Mouse (Mus musculus): Measurements from ENCODE around the gene Dmd. TPM values are rescaled to one million over a fixed set of nuclear protein-coding genes. Genes with fewer than 3 reads are reported as not detected.

Dmd gene
- polyA plus RNA-seq, 1 experiment from 2014 or later, result 36.4 TPM

DNA sequence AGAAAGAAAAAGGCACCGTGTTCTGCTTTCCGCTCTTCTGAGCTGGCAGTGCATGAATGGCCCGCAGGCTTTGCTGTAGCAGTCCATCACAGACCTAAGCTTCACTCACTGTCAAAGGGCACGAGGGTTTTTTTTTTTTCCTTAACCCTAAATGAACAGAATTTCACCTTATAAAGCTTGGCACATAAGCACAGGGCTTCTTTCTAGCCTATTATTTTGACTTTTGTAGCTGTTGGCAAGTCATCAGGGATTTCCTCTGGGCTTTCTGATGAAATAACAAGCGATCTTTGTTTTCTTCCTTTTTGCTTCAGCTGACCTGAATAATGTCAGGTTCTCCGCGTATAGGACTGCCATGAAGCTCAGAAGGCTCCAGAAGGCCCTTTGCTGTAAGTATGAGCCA is 2140.8 kb downstream of the Dmd start:
- Histone ChIP-seq H3K9ac (replicated peaks; ENCODE audit: low read depth, low read length) (no peak overlapping the region), H3K4me1 (ENCODE audit: control insufficient read depth, insufficient read depth, low read length) (no peaks in the 10 kb centered on the region), H3K27me3 (ENCODE audit: control insufficient read depth, insufficient read depth, low read length) (no peaks in the 10 kb centered on the region), H3K4me2 (replicated peaks; ENCODE audit: low read depth, low read length) (no peak overlapping the region), H3K27ac (ENCODE audit: low read length) (no peak overlapping the region), H3K4me3 (ENCODE audit: low read depth, low read length) (no peak overlapping the region), H3K9me3 (ENCODE audit: control insufficient read depth, low read depth, low read length) (no peaks in the 10 kb centered on the region), H3K36me3 (ENCODE audit: control insufficient read depth, insufficient read depth, low read length) (no peaks in the 10 kb centered on the region)
- no peak for ATAC-seq (ENCODE audit: insufficient number of reproducible peaks, insufficient read depth, low FRiP score, low read depth)
- WGBS, result 75% methylated on average over 7 of the region's 7 CpGs

DNA sequence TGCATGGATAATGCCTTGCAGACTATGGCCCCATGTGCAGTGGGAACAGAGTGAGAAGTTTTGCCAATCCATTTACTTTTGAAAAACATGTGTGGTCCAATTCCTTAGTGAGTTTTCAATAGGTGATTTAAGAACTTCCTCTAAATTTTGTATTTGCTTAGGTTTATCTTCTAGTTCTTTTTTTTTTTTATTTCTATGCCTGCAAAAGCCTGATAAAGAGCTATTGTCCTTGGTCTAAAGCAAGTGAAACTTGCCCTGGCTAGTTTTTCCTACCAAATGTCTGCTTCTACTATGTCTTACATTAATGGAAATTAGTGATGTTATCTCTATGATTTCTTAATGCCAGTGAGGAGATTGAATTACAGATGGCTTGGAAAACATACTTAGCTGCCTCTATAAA is 2144.7 kb downstream of the Dmd start:
- ATAC-seq (ENCODE audit: insufficient number of reproducible peaks, insufficient read depth, low FRiP score, low read depth), result no peak
- Histone ChIP-seq H3K4me3 (ENCODE audit: low read depth, low read length) (no peak overlapping the region), H3K9me3 (ENCODE audit: control insufficient read depth, low read depth, low read length) (no peaks in the 10 kb centered on the region), H3K4me1 (ENCODE audit: control insufficient read depth, insufficient read depth, low read length) (no peaks in the 10 kb centered on the region), H3K36me3 (ENCODE audit: control insufficient read depth, insufficient read depth, low read length) (no peaks in the 10 kb centered on the region), H3K9ac (replicated peaks; ENCODE audit: low read depth, low read length) (no peak overlapping the region), H3K27ac (ENCODE audit: low read length) (no peak overlapping the region), H3K4me2 (replicated peaks; ENCODE audit: low read depth, low read length) (no peak overlapping the region), H3K27me3 (ENCODE audit: control insufficient read depth, insufficient read depth, low read length) (no peaks in the 10 kb centered on the region)

DNA sequence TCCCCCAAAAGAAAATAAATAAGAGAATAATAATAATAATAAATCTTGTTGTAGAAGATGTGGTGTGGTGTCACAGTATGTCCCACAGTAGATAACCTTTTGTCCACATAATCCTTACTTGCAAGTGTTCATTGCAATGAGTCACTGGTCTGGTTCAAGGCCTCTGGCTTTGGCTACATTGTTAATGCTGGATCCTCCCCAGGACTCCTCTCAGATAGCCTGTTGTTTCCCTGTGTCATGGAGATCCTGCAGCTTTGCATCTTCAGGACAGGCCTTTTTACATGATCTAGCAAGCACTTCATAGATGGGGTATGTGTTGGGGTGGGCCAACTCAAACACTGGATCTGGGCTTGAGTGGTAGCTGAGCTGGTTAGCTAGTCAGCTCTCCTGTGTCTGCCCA is 2150.0 kb downstream of the Dmd start:
- no peaks in the 10 kb centered on the region for H3K36me3 ChIP-seq (ENCODE audit: control insufficient read depth, insufficient read depth, low read length)
- H3K4me3 ChIP-seq (ENCODE audit: low read depth, low read length), result no peak overlapping the region
- H3K9me3 ChIP-seq (ENCODE audit: control insufficient read depth, low read depth, low read length), result no peaks in the 10 kb centered on the region
- ATAC-seq (ENCODE audit: insufficient number of reproducible peaks, insufficient read depth, low FRiP score, low read depth), result no peak
- no peak overlapping the region for H3K4me2 ChIP-seq (replicated peaks; ENCODE audit: low read depth, low read length)
- H3K27me3 ChIP-seq (ENCODE audit: control insufficient read depth, insufficient read depth, low read length), result no peaks in the 10 kb centered on the region
- no peak overlapping the region for H3K27ac ChIP-seq (ENCODE audit: low read length)
- no peak overlapping the region for H3K9ac ChIP-seq (replicated peaks; ENCODE audit: low read depth, low read length)
- H3K4me1 ChIP-seq (ENCODE audit: control insufficient read depth, insufficient read depth, low read length), result no peaks in the 10 kb centered on the region

DNA sequence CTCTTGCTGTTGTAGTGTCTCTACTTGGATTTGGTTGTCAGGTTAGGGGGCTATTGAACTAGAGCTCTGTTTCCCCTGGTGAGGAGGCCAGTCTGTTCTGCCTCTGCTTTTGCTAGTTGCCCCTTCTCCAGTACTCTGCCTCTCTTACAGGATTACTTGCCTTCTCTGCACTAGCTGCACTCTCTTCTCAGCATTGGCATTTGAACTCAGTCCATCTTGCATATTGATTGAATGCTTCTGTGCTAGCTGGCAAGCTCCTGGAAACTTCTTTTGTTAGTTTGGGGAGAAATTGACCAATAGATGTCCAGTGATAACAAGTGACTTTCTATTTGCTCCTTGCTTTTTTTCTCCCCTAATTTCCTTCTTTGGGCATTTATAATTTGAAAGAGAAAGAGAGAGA is 2163.7 kb downstream of the Dmd start:
- Histone ChIP-seq H3K27ac (ENCODE audit: low read length) (no peak overlapping the region), H3K4me3 (ENCODE audit: low read depth, low read length) (no peak overlapping the region), H3K36me3 (ENCODE audit: control insufficient read depth, insufficient read depth, low read length) (no peaks in the 10 kb centered on the region), H3K4me2 (replicated peaks; ENCODE audit: low read depth, low read length) (no peak overlapping the region), H3K9me3 (ENCODE audit: control insufficient read depth, low read depth, low read length) (no peaks in the 10 kb centered on the region), H3K27me3 (ENCODE audit: control insufficient read depth, insufficient read depth, low read length) (no peaks in the 10 kb centered on the region), H3K9ac (replicated peaks; ENCODE audit: low read depth, low read length) (no peak overlapping the region), H3K4me1 (ENCODE audit: control insufficient read depth, insufficient read depth, low read length) (no peaks in the 10 kb centered on the region)
- no peak for ATAC-seq (ENCODE audit: insufficient number of reproducible peaks, insufficient read depth, low FRiP score, low read depth)

GRCm38 (mm10) chrX:85132706-85133105 is 2184.0 kb downstream of the Dmd start:
- Histone ChIP-seq H3K9ac (replicated peaks; ENCODE audit: low read depth, low read length) (no peak overlapping the region), H3K36me3 (ENCODE audit: control insufficient read depth, insufficient read depth, low read length) (no peaks in the 10 kb centered on the region), H3K4me3 (ENCODE audit: low read depth, low read length) (no peak overlapping the region), H3K27ac (ENCODE audit: low read length) (no peak overlapping the region), H3K4me2 (replicated peaks; ENCODE audit: low read depth, low read length) (no peak overlapping the region), H3K27me3 (ENCODE audit: control insufficient read depth, insufficient read depth, low read length) (no peaks in the 10 kb centered on the region), H3K4me1 (ENCODE audit: control insufficient read depth, insufficient read depth, low read length) (no peaks in the 10 kb centered on the region), H3K9me3 (ENCODE audit: control insufficient read depth, low read depth, low read length) (no peaks in the 10 kb centered on the region)
- no peak for ATAC-seq (ENCODE audit: insufficient number of reproducible peaks, insufficient read depth, low FRiP score, low read depth)
- 67% methylated on average over 3 of the region's 3 CpGs for WGBS

- 81% methylated on average over 5 of the region's 5 CpGs for WGBS
- ATAC-seq (ENCODE audit: insufficient number of reproducible peaks, insufficient read depth, low FRiP score, low read depth), result no peak
- Histone ChIP-seq H3K36me3 (ENCODE audit: control insufficient read depth, insufficient read depth, low read length) (no peaks in the 10 kb centered on the region), H3K9ac (replicated peaks; ENCODE audit: low read depth, low read length) (no peak overlapping the region), H3K4me1 (ENCODE audit: control insufficient read depth, insufficient read depth, low read length) (no peaks in the 10 kb centered on the region), H3K27ac (ENCODE audit: low read length) (no peak overlapping the region), H3K9me3 (ENCODE audit: control insufficient read depth, low read depth, low read length) (no peaks in the 10 kb centered on the region), H3K4me2 (replicated peaks; ENCODE audit: low read depth, low read length) (no peak overlapping the region), H3K27me3 (ENCODE audit: control insufficient read depth, insufficient read depth, low read length) (no peaks in the 10 kb centered on the region), H3K4me3 (ENCODE audit: low read depth, low read length) (no peak overlapping the region)
Observed at GRCm38 (mm10) chrX:85137293-85137692, 2188.6 kb downstream of the Dmd start.

DNA sequence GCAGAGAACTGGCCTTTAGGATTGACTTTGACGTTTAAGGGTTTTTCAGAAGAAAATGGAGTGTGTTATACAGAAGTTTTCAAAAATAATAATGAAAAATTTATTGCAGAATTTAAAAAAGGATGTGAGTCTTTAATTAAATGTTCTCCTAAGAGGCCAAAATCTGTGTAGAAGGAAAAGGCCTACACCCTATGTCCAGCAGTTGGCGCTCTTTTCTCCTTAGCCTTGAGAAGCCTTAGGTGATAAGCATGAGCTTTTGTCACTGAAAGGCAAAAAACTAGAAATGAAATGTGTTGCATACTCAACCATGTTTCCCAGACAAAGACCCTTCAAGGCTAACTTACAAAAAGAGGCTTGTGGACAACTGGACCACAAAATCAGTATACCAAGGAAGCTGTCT is 2222.6 kb downstream of the Dmd start:
- no peaks in the 10 kb centered on the region for H3K9me3 ChIP-seq (ENCODE audit: control insufficient read depth, low read depth, low read length)
- no peak overlapping the region for H3K9ac ChIP-seq (replicated peaks; ENCODE audit: low read depth, low read length)
- no peak overlapping the region for H3K4me3 ChIP-seq (ENCODE audit: low read depth, low read length)
- WGBS, result 52% methylated on average over 2 of the region's 2 CpGs
- H3K4me2 ChIP-seq (replicated peaks; ENCODE audit: low read depth, low read length), result no peak overlapping the region
- no peaks in the 10 kb centered on the region for H3K36me3 ChIP-seq (ENCODE audit: control insufficient read depth, insufficient read depth, low read length)
- no peaks in the 10 kb centered on the region for H3K4me1 ChIP-seq (ENCODE audit: control insufficient read depth, insufficient read depth, low read length)
- ATAC-seq (ENCODE audit: insufficient number of reproducible peaks, insufficient read depth, low FRiP score, low read depth), result no peak
- H3K27ac ChIP-seq (ENCODE audit: low read length), result no peak overlapping the region
- no peaks in the 10 kb centered on the region for H3K27me3 ChIP-seq (ENCODE audit: control insufficient read depth, insufficient read depth, low read length)

GRCm38 (mm10) chrX:85187565-85187964 is 2238.9 kb downstream of the Dmd start:
- no peak overlapping the region for H3K4me3 ChIP-seq (ENCODE audit: low read depth, low read length)
- H3K9ac ChIP-seq (replicated peaks; ENCODE audit: low read depth, low read length), result no peak overlapping the region
- no peak overlapping the region for H3K4me2 ChIP-seq (replicated peaks; ENCODE audit: low read depth, low read length)
- H3K4me1 ChIP-seq (ENCODE audit: control insufficient read depth, insufficient read depth, low read length), result no peaks in the 10 kb centered on the region
- ATAC-seq (ENCODE audit: insufficient number of reproducible peaks, insufficient read depth, low FRiP score, low read depth), result no peak
- no peaks in the 10 kb centered on the region for H3K36me3 ChIP-seq (ENCODE audit: control insufficient read depth, insufficient read depth, low read length)
- WGBS, result 42% methylated on average over 2 of the region's 2 CpGs
- no peaks in the 10 kb centered on the region for H3K27me3 ChIP-seq (ENCODE audit: control insufficient read depth, insufficient read depth, low read length)
- H3K9me3 ChIP-seq (ENCODE audit: control insufficient read depth, low read depth, low read length), result no peaks in the 10 kb centered on the region
- no peak overlapping the region for H3K27ac ChIP-seq (ENCODE audit: low read length)

- no peak overlapping the region for H3K9ac ChIP-seq (replicated peaks; ENCODE audit: low read depth, low read length)
- H3K9me3 ChIP-seq (ENCODE audit: control insufficient read depth, low read depth, low read length), result no peaks in the 10 kb centered on the region
- H3K27ac ChIP-seq (ENCODE audit: low read length), result no peak overlapping the region
- no peak overlapping the region for H3K4me3 ChIP-seq (ENCODE audit: low read depth, low read length)
- H3K4me1 ChIP-seq (ENCODE audit: control insufficient read depth, insufficient read depth, low read length), result no peaks in the 10 kb centered on the region
- no peak for ATAC-seq (ENCODE audit: insufficient number of reproducible peaks, insufficient read depth, low FRiP score, low read depth)
- no peaks in the 10 kb centered on the region for H3K36me3 ChIP-seq (ENCODE audit: control insufficient read depth, insufficient read depth, low read length)
- no peak overlapping the region for H3K4me2 ChIP-seq (replicated peaks; ENCODE audit: low read depth, low read length)
- no peaks in the 10 kb centered on the region for H3K27me3 ChIP-seq (ENCODE audit: control insufficient read depth, insufficient read depth, low read length)
Observed at GRCm38 (mm10) chrX:85193856-85194255, 2245.2 kb downstream of the Dmd start.
